Mouse (Mus musculus) left cerebral cortex, postnatal 25 days (tissue): ENCODE results near the gene Trim38. TPM values are rescaled to one million over a fixed set of nuclear protein-coding genes. Genes with fewer than 3 reads are reported as not detected.
"Not testable (repeated sequence)": the region's sequence is repeated elsewhere in the genome, so short reads cannot be mapped to it uniquely, and the experiment has no call there.

ENCODE experiments used
- DNase-seq, 2 experiments: peaks; one replicate each; pipeline ENCODE4 v3.0.0; 2022; ENCODE audit warnings: low spot score in 2 of 2, mixed read lengths in 1 of 2
- intact Hi-C: fragments of 180-260 bp; cut with DNase I; formaldehyde crosslinking; loops from one replicate; pipeline ENCODE4 v1.15.1; 2025
- total RNA-seq, 2 experiments: library from RNA; stranded (reverse); gene quantifications; 2 replicates each; pipeline ENCODE4 v1.2.3; 2021

The Trim38 gene
- total RNA-seq, result not detected

GRCm38 (mm10) chr13:23769613-23770012 lies at the start of gene Trim38:
Trim38 (plus strand) TSS chr13:23769913.
- intact Hi-C loops, result loop anchor here (10.0 kb wide), 1 partner anchor 335 kb away; no protein-coding TSS in a partner anchor
- DNase-seq, result not testable (repeated sequence)

- intact Hi-C loops, result no loop called here
- no peak for DNase-seq
Measured at GRCm38 (mm10) chr13:23724239-23724638, 45.5 kb upstream of the Trim38 start.

GRCm38 (mm10) chr13:23725213-23725612 lies 44.5 kb upstream of the Trim38 start:
- intact Hi-C loops, result no loop called here
- DNase-seq, result no peak

- no peak for DNase-seq
- intact Hi-C loops, result no loop called here
Measured at GRCm38 (mm10) chr13:23728472-23729191, 41.1 kb upstream of the Trim38 start.

GRCm38 (mm10) chr13:23729192-23729525 lies 40.6 kb upstream of the Trim38 start:
- intact Hi-C loops, result no loop called here

GRCm38 (mm10) chr13:23729706-23730105 lies 40.0 kb upstream of the Trim38 start:
- intact Hi-C loops, result no loop called here
- no peak for DNase-seq

More at GRCm38 (mm10) chr13:23729192-23729525, 40.6 kb upstream of the Trim38 start:
- DNase-seq, result no peak

- intact Hi-C loops, result no loop called here
- DNase-seq, result no peak
Measured at GRCm38 (mm10) chr13:23730479-23730878, 39.2 kb upstream of the Trim38 start.

- peak; percentile 44 to 51 for DNase-seq
- intact Hi-C loops, result loop anchor here (1.0 kb wide), 1 partner anchor 31 kb away; no protein-coding TSS in a partner anchor
Measured at GRCm38 (mm10) chr13:23732156-23732804, 37.4 kb upstream of the Trim38 start.

- intact Hi-C loops, result loop anchor here (5.0 kb wide), 1 partner anchor 205 kb away; the partner anchor contains the start of genes Hist1h2af and Hist1h4h
- no peak for DNase-seq
Measured at GRCm38 (mm10) chr13:23737091-23737490, 32.6 kb upstream of the Trim38 start.

- intact Hi-C loops, result loop anchor here (1.0 to 5.0 kb wide), 3 partner anchors 40 to 206 kb away; partner anchors contain the start of genes Hist1h2af, Hist1h4c and Hist1h4h
- DNase-seq, result no peak
Measured at GRCm38 (mm10) chr13:23738041-23738440, 31.7 kb upstream of the Trim38 start.

- peak; percentile 92 to 94 for DNase-seq
- intact Hi-C loops, result loop anchor here (1.0 to 5.0 kb wide), 3 partner anchors 40 to 206 kb away; partner anchors contain the start of genes Hist1h2af, Hist1h4c and Hist1h4h
Measured at GRCm38 (mm10) chr13:23738677-23739068, 31.0 kb upstream of the Trim38 start, which contains the start of gene Hist1h1c. Hist1h1c (plus strand) TSS chr13:23738808.

- intact Hi-C loops, result loop anchor here (2.0 to 5.0 kb wide), 2 partner anchors 114 to 207 kb away; partner anchors contain the start of genes Hist1h2af and Hist1h4h
Measured at GRCm38 (mm10) chr13:23739069-23739921, 30.4 kb upstream of the Trim38 start.

GRCm38 (mm10) chr13:23739922-23740252 lies 29.8 kb upstream of the Trim38 start:
- intact Hi-C loops, result loop anchor here (2.0 to 5.0 kb wide), 3 partner anchors 115 to 208 kb away; partner anchors contain the start of genes Hist1h2af, Hist1h4d and Hist1h4h
- no peak for DNase-seq

More at GRCm38 (mm10) chr13:23739069-23739921, 30.4 kb upstream of the Trim38 start:
- DNase-seq, result peak; percentile 94 to 99

- intact Hi-C loops, result loop anchor here (5.0 kb wide), 1 partner anchor 158 kb away; the partner anchor contains the start of gene Hist1h4d
Measured at GRCm38 (mm10) chr13:23740256-23740840, 29.4 kb upstream of the Trim38 start.

GRCm38 (mm10) chr13:23740910-23741309 lies 28.8 kb upstream of the Trim38 start:
- DNase-seq, result no peak
- intact Hi-C loops, result loop anchor here (5.0 kb wide), 1 partner anchor 159 kb away; the partner anchor contains the start of gene Hist1h4d

More at GRCm38 (mm10) chr13:23740256-23740840, 29.4 kb upstream of the Trim38 start:
- no peak for DNase-seq

- intact Hi-C loops, result loop anchor here (5.0 kb wide), 1 partner anchor 160 kb away; the partner anchor contains the start of gene Hist1h4d
- DNase-seq, result no peak
Measured at GRCm38 (mm10) chr13:23742007-23742406, 27.7 kb upstream of the Trim38 start.

- DNase-seq, result no peak
- intact Hi-C loops, result loop anchor here (5.0 kb wide), 1 partner anchor 161 kb away; the partner anchor contains the start of gene Hist1h4d
Measured at GRCm38 (mm10) chr13:23743215-23743614, 26.5 kb upstream of the Trim38 start.

- intact Hi-C loops, result loop anchor here (5.0 kb wide), 1 partner anchor 162 kb away; the partner anchor contains the start of gene Hist1h4d
- DNase-seq, result no peak
Measured at GRCm38 (mm10) chr13:23743963-23744362, 25.8 kb upstream of the Trim38 start.
